Mouse (Mus musculus): Measurements from ENCODE around the gene Plod2.

GRCm38 (mm10) chr9:92641717-92642116 lies 99.7 kb downstream of the Plod2 start:
- no peak for TF ChIP-seq POLR2A (IDR thresholded peaks at IDR 0.05; ENCODE audit: low read depth, low read length)
- TF ChIP-seq CTCF (IDR thresholded peaks at IDR 0.05; ENCODE audit: extremely low read depth, insufficient read depth, insufficient read length, insufficient replicate concordance): no peak
